Mouse (Mus musculus): ENCODE results near the gene Tmem258. TPM values are rescaled to one million over a fixed set of nuclear protein-coding genes. Genes with fewer than 3 reads are reported as not detected.
"Not testable (repeated sequence)": the region's sequence is repeated elsewhere in the genome, so short reads cannot be mapped to it uniquely, and the experiment has no call there.

Tmem258 gene
- total and polyA plus RNA-seq, 2 experiments from 2014 or later: 188 to 368 TPM

DNA sequence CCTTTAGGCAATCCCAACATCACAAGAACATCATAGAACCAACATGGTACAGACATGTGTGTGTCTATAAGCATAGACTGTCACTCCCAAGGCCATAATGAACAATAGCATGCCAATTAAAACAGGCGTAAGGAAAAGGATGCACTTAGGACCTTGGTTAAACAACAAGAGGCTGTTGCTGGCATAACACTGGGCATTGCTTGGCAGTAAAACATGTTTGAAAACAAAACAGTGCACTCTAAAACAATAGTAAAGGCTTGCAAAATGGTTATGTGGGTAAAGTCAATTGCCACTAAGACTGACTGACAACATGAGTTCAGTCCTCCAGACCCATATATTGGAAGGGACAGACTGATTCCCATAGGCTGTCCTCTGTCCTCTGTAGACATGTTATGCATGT, 35.9 kb upstream of the Tmem258 start:
- 87% methylated on average over 1 of the region's 1 CpGs for WGBS
- Histone ChIP-seq H3K27ac (ENCODE audit: low read depth) (no peak overlapping the region), H3K9me3 (replicated peaks; ENCODE audit: control insufficient read depth, low read length) (no peaks in the 10 kb centered on the region), H3K4me2 (ENCODE audit: low read depth, low read length) (no peak overlapping the region), H3K4me3 (ENCODE audit: low read depth, low read length) (no peak overlapping the region), H3K4me1 (ENCODE audit: control insufficient read depth, insufficient read depth) (no peaks in the 10 kb centered on the region), H3K36me3 (replicated peaks; ENCODE audit: control insufficient read depth, insufficient read depth, low read length) (no peaks in the 10 kb centered on the region), H3K27me3 (ENCODE audit: control insufficient read depth, insufficient read depth, low read length) (no peaks in the 10 kb centered on the region), H3K9ac (replicated peaks; ENCODE audit: low read depth, low read length) (no peak overlapping the region)
- DNase-seq (ENCODE audit: low spot score) (no peak), ATAC-seq (ENCODE audit: insufficient read depth, low read depth) (no peak)
- no peak for TF ChIP-seq EP300 (IDR thresholded peaks at IDR 0.05; ENCODE audit: low read depth)
- no peak for TF ChIP-seq CTCF (IDR thresholded peaks at IDR 0.05; ENCODE audit: low read depth)

DNA sequence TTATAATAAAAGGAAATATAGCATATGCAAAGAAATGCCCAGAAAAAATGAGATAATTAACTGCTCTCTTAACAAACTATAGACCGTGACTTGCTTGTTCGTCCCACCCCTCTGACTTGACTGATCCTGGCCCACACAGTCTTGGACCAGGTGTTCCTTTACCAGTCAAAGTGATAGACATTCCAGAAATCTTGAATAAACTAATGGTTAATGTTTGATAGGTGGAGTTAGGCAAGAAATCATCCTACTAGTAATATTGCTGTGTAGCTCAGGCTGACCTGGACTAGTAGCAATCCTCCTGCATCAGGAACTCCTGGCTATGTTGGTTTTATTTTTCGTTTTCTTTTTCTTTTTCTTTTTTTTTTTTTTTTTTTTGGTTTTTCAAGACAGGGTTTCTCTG, 35.4 kb upstream of the Tmem258 start:
- Histone ChIP-seq H3K9ac (replicated peaks; ENCODE audit: low read depth, low read length) (no peak overlapping the region), H3K9me3 (replicated peaks; ENCODE audit: control insufficient read depth, low read length) (no peaks in the 10 kb centered on the region), H3K4me2 (ENCODE audit: low read depth, low read length) (no peak overlapping the region), H3K27me3 (ENCODE audit: control insufficient read depth, insufficient read depth, low read length) (no peaks in the 10 kb centered on the region), H3K4me3 (ENCODE audit: low read depth, low read length) (no peak overlapping the region), H3K36me3 (replicated peaks; ENCODE audit: control insufficient read depth, insufficient read depth, low read length) (no peaks in the 10 kb centered on the region), H3K27ac (ENCODE audit: low read depth) (no peak overlapping the region), H3K4me1 (ENCODE audit: control insufficient read depth, insufficient read depth) (no peaks in the 10 kb centered on the region)
- no peak for TF ChIP-seq CTCF (IDR thresholded peaks at IDR 0.05; ENCODE audit: low read depth)
- no peak for TF ChIP-seq EP300 (IDR thresholded peaks at IDR 0.05; ENCODE audit: low read depth)
- no peak for DNase-seq (ENCODE audit: low spot score)
- ATAC-seq (ENCODE audit: insufficient read depth, low read depth): no peak
- WGBS: 73% methylated on average over 3 of the region's 3 CpGs

DNA sequence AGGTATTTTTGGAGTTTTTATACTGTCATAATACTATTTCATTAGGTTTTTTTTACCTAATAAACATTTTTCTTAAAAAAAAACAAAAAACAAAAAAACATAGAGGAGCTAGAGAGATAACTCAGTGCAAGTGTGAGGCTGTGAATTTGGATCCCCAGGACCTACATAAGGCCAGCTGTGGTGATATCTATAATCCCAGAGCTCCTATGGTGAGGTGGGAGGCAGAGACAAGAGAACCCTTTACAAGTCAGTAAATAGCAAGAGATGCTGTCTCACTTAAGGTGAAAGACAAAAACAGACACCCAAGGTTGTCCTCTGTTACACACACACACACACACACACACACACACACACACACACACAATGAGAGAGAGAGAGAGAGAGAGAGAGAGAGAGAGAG, 34.6 kb upstream of the Tmem258 start:
- Histone ChIP-seq H3K4me1 (ENCODE audit: control insufficient read depth, insufficient read depth) (no peaks in the 10 kb centered on the region), H3K36me3 (replicated peaks; ENCODE audit: control insufficient read depth, insufficient read depth, low read length) (no peaks in the 10 kb centered on the region), H3K9ac (replicated peaks; ENCODE audit: low read depth, low read length) (no peak overlapping the region), H3K27ac (ENCODE audit: low read depth) (no peak overlapping the region), H3K4me2 (ENCODE audit: low read depth, low read length) (no peak overlapping the region), H3K4me3 (ENCODE audit: low read depth, low read length) (no peak overlapping the region), H3K27me3 (ENCODE audit: control insufficient read depth, insufficient read depth, low read length) (no peaks in the 10 kb centered on the region), H3K9me3 (replicated peaks; ENCODE audit: control insufficient read depth, low read length) (no peaks in the 10 kb centered on the region)
- TF ChIP-seq CTCF (IDR thresholded peaks at IDR 0.05; ENCODE audit: low read depth): no peak
- TF ChIP-seq EP300 (IDR thresholded peaks at IDR 0.05; ENCODE audit: low read depth): no peak
- ATAC-seq (ENCODE audit: insufficient read depth, low read depth): no peak
- no peak for DNase-seq (ENCODE audit: low spot score)

DNA sequence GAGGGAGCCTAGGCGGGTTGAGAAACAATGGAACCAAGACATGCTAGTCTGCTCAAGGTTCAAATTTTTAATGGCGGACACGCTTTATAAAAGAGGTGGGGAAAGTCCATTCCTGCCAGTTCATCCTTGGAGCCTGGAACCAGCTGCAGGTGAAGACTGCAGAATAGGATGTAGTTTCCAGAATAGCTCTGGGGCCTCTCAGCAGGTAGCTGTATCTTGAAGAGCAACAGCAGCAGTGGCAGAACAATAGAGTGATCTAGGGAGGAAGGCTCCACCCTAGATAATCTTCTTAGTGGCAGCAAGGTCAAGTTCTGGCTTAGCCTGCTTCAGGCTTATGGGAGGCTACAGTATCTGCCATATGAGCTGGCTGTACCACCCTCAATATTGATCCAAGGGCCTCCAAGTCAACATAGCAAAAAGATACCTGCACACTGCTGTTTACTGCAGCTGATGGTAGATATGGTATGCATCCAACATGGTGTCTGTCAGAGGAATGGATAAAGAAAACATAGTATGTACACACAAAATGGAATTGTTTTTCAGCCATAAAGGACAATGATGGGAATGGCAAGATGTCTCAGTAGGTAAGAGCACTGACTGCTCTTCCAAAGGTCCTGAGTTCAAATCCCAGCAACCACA, 34.0 kb upstream of the Tmem258 start:
- WGBS: 85% methylated on average over 3 of the region's 3 CpGs
- not testable (repeated sequence) for H3K4me3 ChIP-seq (ENCODE audit: low read depth, low read length); H3K27ac ChIP-seq (ENCODE audit: low read depth); H3K27me3 ChIP-seq (ENCODE audit: control insufficient read depth, insufficient read depth, low read length); H3K9ac ChIP-seq (replicated peaks; ENCODE audit: low read depth, low read length); H3K9me3 ChIP-seq (replicated peaks; ENCODE audit: control insufficient read depth, low read length); H3K4me1 ChIP-seq (ENCODE audit: control insufficient read depth, insufficient read depth); H3K4me2 ChIP-seq (ENCODE audit: low read depth, low read length); DNase-seq (ENCODE audit: low spot score); ATAC-seq (ENCODE audit: insufficient read depth, low read depth); H3K36me3 ChIP-seq (replicated peaks; ENCODE audit: control insufficient read depth, insufficient read depth, low read length)

DNA sequence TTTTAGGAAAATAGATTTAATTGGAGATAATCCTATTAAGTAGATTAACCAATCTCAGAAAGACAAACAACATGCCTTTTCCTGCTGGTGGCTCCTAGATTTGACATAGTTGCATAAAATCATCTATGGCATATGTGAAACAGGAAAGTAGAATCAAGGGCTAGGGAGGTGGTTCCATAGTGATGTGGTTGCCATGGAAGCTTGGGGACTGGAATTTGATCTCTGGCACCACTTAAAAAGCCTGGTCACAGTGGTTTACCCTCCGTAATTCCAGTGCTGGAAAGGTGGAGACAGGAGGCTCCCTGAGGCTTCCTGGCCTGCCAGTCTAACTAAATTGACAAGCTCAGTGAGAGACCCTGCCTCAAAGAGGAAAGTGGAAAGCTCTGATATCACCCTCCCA, 33.3 kb upstream of the Tmem258 start:
- Histone ChIP-seq H3K4me2 (ENCODE audit: low read depth, low read length) (no peak overlapping the region), H3K27me3 (ENCODE audit: control insufficient read depth, insufficient read depth, low read length) (no peaks in the 10 kb centered on the region), H3K27ac (ENCODE audit: low read depth) (no peak overlapping the region), H3K4me1 (ENCODE audit: control insufficient read depth, insufficient read depth) (no peaks in the 10 kb centered on the region), H3K9ac (replicated peaks; ENCODE audit: low read depth, low read length) (no peak overlapping the region), H3K36me3 (replicated peaks; ENCODE audit: control insufficient read depth, insufficient read depth, low read length) (no peaks in the 10 kb centered on the region), H3K4me3 (ENCODE audit: low read depth, low read length) (no peak overlapping the region), H3K9me3 (replicated peaks; ENCODE audit: control insufficient read depth, low read length) (no peaks in the 10 kb centered on the region)
- TF ChIP-seq CTCF (IDR thresholded peaks at IDR 0.05; ENCODE audit: low read depth): no peak
- TF ChIP-seq EP300 (IDR thresholded peaks at IDR 0.05; ENCODE audit: low read depth): no peak
- DNase-seq (ENCODE audit: low spot score) (no peak), ATAC-seq (ENCODE audit: insufficient read depth, low read depth) (no peak)
- WGBS: 47% methylated on average over 1 of the region's 1 CpGs

DNA sequence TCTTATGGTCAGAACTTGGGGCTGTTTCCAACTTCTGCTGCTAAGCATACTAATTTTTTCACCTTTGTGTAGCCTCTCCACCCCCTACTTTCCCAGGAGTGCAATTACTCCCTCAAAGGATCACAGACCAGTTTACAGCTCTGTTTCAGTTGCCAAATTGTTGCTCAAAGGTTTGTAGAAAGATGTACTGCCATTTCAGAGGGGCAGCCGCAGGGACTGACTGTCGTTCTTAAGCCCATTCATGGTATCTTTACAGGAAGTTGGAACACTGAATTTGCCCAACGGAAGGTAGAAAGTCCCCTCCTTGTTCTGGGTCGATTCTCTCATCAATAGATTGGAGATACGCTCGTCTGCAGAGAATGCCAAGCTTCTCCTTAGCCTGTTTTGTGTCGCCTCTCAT, 32.5 kb upstream of the Tmem258 start:
- Histone ChIP-seq H3K4me3 (ENCODE audit: low read depth, low read length) (no peak overlapping the region), H3K9ac (replicated peaks; ENCODE audit: low read depth, low read length) (no peak overlapping the region), H3K4me1 (ENCODE audit: control insufficient read depth, insufficient read depth) (no peaks in the 10 kb centered on the region), H3K27ac (ENCODE audit: low read depth) (no peak overlapping the region), H3K36me3 (replicated peaks; ENCODE audit: control insufficient read depth, insufficient read depth, low read length) (no peaks in the 10 kb centered on the region), H3K27me3 (ENCODE audit: control insufficient read depth, insufficient read depth, low read length) (no peaks in the 10 kb centered on the region), H3K4me2 (ENCODE audit: low read depth, low read length) (no peak overlapping the region), H3K9me3 (replicated peaks; ENCODE audit: control insufficient read depth, low read length) (no peaks in the 10 kb centered on the region)
- TF ChIP-seq CTCF (IDR thresholded peaks at IDR 0.05; ENCODE audit: low read depth) (no peak), EP300 (IDR thresholded peaks at IDR 0.05; ENCODE audit: low read depth) (no peak)
- 77% methylated on average over 7 of the region's 7 CpGs for WGBS
- no peak for ATAC-seq (ENCODE audit: insufficient read depth, low read depth)
- DNase-seq (ENCODE audit: low spot score): no peak
